Mouse (Mus musculus) kidney, adult 18-20 months (tissue): Measurements from ENCODE around the gene Susd2.

Source experiments
- DNase-seq: peaks from one replicate; pipeline ENCODE4 v3.0.0; 2021

Susd2 gene

GRCm38 (mm10) chr10:75651381-75652068, 7.7 kb upstream of the Susd2 start:
- peak; percentile 49 for DNase-seq

GRCm38 (mm10) chr10:75650306-75650902, 6.6 kb upstream of the Susd2 start:
- no peak for DNase-seq

GRCm38 (mm10) chr10:75649406-75649995, 5.7 kb upstream of the Susd2 start:
- DNase-seq, result no peak

GRCm38 (mm10) chr10:75649001-75649400, 5.2 kb upstream of the Susd2 start:
- DNase-seq, result no peak

GRCm38 (mm10) chr10:75648091-75648490, 4.3 kb upstream of the Susd2 start:
- DNase-seq, result no peak

GRCm38 (mm10) chr10:75647362-75647761, 3.6 kb upstream of the Susd2 start:
- peak; percentile 66 for DNase-seq

- no peak for DNase-seq
Measured at GRCm38 (mm10) chr10:75646406-75646805, 2.6 kb upstream of the Susd2 start.

- DNase-seq, result no peak
Measured at GRCm38 (mm10) chr10:75645616-75646015, 1.8 kb upstream of the Susd2 start.

GRCm38 (mm10) chr10:75642891-75643290, 917 bp downstream of the Susd2 start:
- DNase-seq, result no peak

GRCm38 (mm10) chr10:75642436-75642835, 1.4 kb downstream of the Susd2 start:
- peak; percentile 35 for DNase-seq

- no peak for DNase-seq
Measured at GRCm38 (mm10) chr10:75641721-75642222, 2.0 kb downstream of the Susd2 start.

- no peak for DNase-seq
Measured at GRCm38 (mm10) chr10:75637711-75638110, 6.1 kb downstream of the Susd2 start.

- DNase-seq, result no peak
Measured at GRCm38 (mm10) chr10:75636084-75636786, 7.6 kb downstream of the Susd2 start.

- peak; percentile 91 for DNase-seq
Measured at GRCm38 (mm10) chr10:75635693-75636055, 8.1 kb downstream of the Susd2 start.

- no peak for DNase-seq
Measured at GRCm38 (mm10) chr10:75635019-75635692, 8.7 kb downstream of the Susd2 start.

GRCm38 (mm10) chr10:75634610-75635009, 9.2 kb downstream of the Susd2 start:
- no peak for DNase-seq

GRCm38 (mm10) chr10:75633576-75634139, 10.2 kb downstream of the Susd2 start:
- no peak for DNase-seq

- no peak for DNase-seq
Measured at GRCm38 (mm10) chr10:75633048-75633447, 10.8 kb downstream of the Susd2 start.

GRCm38 (mm10) chr10:75632633-75633032, 11.2 kb downstream of the Susd2 start:
- DNase-seq, result no peak

GRCm38 (mm10) chr10:75627490-75627889, 16.3 kb downstream of the Susd2 start:
- DNase-seq, result no peak

GRCm38 (mm10) chr10:75626991-75627390, 16.8 kb downstream of the Susd2 start:
- no peak for DNase-seq

- DNase-seq, result no peak
Measured at GRCm38 (mm10) chr10:75625920-75626319, 17.9 kb downstream of the Susd2 start.

- DNase-seq, result no peak
Measured at GRCm38 (mm10) chr10:75620818-75621217, 23.0 kb downstream of the Susd2 start.
